Mouse (Mus musculus) heart, postnatal 4 days (tissue): Measurements from ENCODE around the gene Vsig2. TPM values are rescaled to one million over a fixed set of nuclear protein-coding genes. Genes with fewer than 3 reads are reported as not detected.

Experiments
- DNase-seq: peaks from one replicate; pipeline ENCODE4 v3.0.0; 2021
- total RNA-seq, 2 experiments: library from RNA; stranded (reverse); gene quantifications; 2 replicates each; pipeline ENCODE4 v1.2.3; 2021

Vsig2 gene
- total RNA-seq, 2 experiments from 2014 or later = 6.4 to 7.9 TPM

GRCm38 (mm10) chr9:37567454-37567853 lies 28.4 kb downstream of the Vsig2 start:
- DNase-seq = no peak

- DNase-seq = peak; percentile 43
These were observed 29.0 kb downstream of the Vsig2 start for GRCm38 (mm10) chr9:37567892-37568604.

GRCm38 (mm10) chr9:37568605-37569214 lies 29.7 kb downstream of the Vsig2 start:
- no peak for DNase-seq

GRCm38 (mm10) chr9:37569231-37569835 lies 30.3 kb downstream of the Vsig2 start:
- no peak for DNase-seq

- DNase-seq = no peak
These were observed 33.3 kb downstream of the Vsig2 start for GRCm38 (mm10) chr9:37572204-37572876.

GRCm38 (mm10) chr9:37576436-37576930 lies 37.4 kb downstream of the Vsig2 start:
- DNase-seq = no peak

GRCm38 (mm10) chr9:37583594-37583993 lies 44.5 kb downstream of the Vsig2 start:
- no peak for DNase-seq

- no peak for DNase-seq
These were observed 47.7 kb downstream of the Vsig2 start for GRCm38 (mm10) chr9:37586718-37587117.

- no peak for DNase-seq
These were observed 51.3 kb downstream of the Vsig2 start for GRCm38 (mm10) chr9:37590381-37590780.

- no peak for DNase-seq
These were observed 53.0 kb downstream of the Vsig2 start for GRCm38 (mm10) chr9:37592025-37592424.

GRCm38 (mm10) chr9:37592633-37593032 lies 53.6 kb downstream of the Vsig2 start:
- no peak for DNase-seq

- no peak for DNase-seq
These were observed 54.6 kb downstream of the Vsig2 start for GRCm38 (mm10) chr9:37593690-37594089.

Other genes starting within 250 kb of the Vsig2 start
- gene Ccdc15, start 190.8 kb upstream of the Vsig2 start, total RNA-seq = 1 to 10 TPM; 3.6 TPM
- gene Hepacam, start 171.9 kb upstream of the Vsig2 start, total RNA-seq = not detected
- gene Robo4, start 137.4 kb upstream of the Vsig2 start, total RNA-seq = 10 to 100 TPM; 32.6 to 33.2 TPM
- gene Robo3, start 106.0 kb upstream of the Vsig2 start, total RNA-seq = under 1 TPM in 1 of 2 experiments, not detected in 1; 0.05 TPM
- 10 to 100 TPM; 15.2 to 20.6 TPM for gene Msantd2, start 49.9 kb upstream of the Vsig2 start, total RNA-seq
- gene Esam, start 11.2 kb upstream of the Vsig2 start, total RNA-seq = 10 to 100 TPM; 88.8 to 91.3 TPM
- gene Nrgn, start 13.6 kb downstream of the Vsig2 start, total RNA-seq = 1 to 10 TPM; 2.0 to 3.1 TPM
- 1 to 10 TPM; 6.5 to 6.6 TPM for gene Siae, start 16.4 kb downstream of the Vsig2 start, total RNA-seq
- 1 to 10 TPM; 2.4 to 4.5 TPM for gene Spa17, start 74.5 kb downstream of the Vsig2 start, total RNA-seq
- 10 to 100 TPM; 60.8 to 61.8 TPM for gene Tbrg1, start 118.1 kb downstream of the Vsig2 start, total RNA-seq
- gene Panx3, start 130.0 kb downstream of the Vsig2 start, total RNA-seq = not detected
- gene Olfr160, start 177.0 kb downstream of the Vsig2 start, total RNA-seq = not detected
- gene Olfr874, start 205.9 kb downstream of the Vsig2 start, total RNA-seq = not detected
- gene Olfr875, start 232.6 kb downstream of the Vsig2 start, total RNA-seq = not detected